Mouse (Mus musculus): Measurements from ENCODE around the gene Dock2.

Dock2 gene

GRCm38 (mm10) chr11:34527238-34527637 lies 256.5 kb downstream of the Dock2 start:
- DNase-seq (ENCODE audit: inconsistent ontology term) = no peak

DNA sequence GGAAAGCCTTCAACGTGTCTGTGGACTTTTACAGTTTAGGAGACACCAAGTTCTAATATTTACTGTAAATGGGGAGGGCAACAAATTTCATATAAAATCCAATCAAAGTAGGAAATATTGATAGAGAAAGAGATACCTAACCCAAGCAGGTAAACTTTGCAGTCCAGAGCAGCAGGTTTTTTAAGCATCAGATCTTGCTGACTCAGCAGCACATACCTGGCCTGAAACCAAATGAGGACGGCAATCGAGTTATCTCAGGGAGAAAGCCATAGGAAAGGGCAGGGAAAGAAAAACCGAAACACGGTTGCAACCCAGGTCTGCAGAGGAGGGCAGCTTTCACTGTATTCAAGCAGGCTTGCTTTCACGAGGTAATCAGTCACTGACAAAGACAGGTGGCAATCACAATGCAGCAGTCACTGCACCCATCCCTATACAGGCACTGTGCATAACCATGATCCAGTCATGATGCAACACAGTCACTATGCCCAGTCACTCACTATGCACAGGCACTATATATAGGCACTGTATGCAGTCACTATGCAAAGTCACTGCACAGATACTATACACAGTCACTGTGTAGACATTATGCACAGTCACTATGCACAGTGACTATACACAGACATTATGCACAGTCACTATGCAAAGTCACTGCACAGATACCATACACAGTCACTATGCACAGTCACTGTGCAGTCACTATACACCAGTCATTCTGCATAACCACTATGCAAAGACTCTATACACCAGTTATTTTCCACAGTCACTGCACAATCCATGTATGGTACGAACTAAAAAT lies 258.4 kb downstream of the Dock2 start:
- no peak for DNase-seq (ENCODE audit: inconsistent ontology term)

DNA sequence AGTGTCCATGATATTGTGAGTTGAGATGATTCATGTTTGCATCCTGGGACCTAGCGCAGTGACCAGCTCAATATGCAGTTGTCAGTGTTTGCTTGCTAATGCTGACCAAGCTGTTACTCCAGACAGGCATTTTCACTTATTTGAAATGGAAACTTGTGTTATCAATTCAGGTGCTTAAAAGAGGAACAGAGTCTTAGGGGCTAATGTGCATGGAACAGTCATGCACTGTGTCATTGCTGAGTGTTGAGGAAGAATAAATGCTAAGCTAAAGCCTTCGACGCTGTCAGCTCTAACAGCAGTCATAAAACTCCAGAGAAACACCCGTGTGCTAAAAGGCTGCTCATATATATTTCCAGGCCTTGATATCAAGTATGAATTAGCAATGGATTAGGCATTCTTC lies 259.1 kb downstream of the Dock2 start:
- no peak for DNase-seq (ENCODE audit: inconsistent ontology term)

DNA sequence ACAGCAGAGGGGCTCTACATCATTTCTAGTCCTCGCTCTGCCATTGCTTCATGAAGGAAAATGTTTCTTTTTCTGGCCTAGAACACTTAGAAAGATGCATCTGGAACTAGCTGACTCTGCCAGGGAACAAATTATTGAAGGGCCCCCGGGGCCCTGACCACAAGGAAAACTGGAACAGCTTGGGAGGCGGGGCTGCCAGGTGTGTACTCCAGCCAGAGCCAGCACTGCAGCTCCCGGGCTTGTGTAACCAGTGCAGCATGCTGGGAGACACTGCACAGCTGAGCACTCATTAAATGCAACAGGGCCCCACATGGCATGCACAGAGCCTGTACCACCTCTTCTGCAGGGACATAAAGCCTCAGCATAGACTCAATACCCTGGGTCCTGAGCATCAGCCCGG lies 265.1 kb downstream of the Dock2 start:
- DNase-seq (ENCODE audit: inconsistent ontology term) = no peak

DNA sequence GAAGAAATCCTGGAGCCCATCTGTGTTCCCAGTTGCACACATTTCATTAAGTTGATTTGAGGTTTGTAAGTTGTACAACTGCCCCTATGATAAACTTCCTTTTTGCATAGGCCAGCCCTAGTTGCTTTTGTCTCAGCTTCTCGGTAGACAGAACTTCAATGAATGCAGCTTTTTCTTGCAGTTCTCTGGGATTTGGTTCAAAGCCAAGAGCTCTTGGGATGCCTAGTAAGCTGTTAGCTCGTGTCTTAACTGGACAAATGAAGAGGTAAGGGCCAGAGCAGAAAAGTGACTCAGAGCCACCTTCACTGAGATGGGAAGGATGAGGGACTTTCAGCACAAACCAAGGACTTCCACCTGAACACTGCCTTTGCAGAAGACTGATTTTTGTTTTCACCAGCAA lies 266.7 kb downstream of the Dock2 start:
- DNase-seq (ENCODE audit: inconsistent ontology term) = peak; percentile 16

GRCm38 (mm10) chr11:34515301-34515700 lies 268.4 kb downstream of the Dock2 start:
- DNase-seq (ENCODE audit: inconsistent ontology term) = no peak

DNA sequence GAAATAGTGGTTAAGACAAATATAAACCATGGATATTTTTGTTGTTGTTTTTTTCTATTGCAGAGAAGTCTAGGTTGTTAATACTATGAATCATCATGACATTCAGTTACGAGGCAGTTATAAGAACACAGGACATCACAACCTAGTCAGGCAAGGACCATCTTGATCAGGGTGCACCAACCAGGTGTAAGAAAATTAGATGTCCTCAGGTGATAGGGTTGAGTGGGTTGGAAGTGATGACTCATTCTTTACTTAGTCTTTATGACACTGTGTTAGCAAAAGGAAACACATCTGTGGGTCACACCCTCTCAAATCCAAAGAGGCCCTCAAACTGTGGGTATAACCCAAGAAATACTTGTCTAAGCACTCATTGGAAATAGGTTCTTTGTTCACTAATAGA lies 277.3 kb downstream of the Dock2 start:
- DNase-seq (ENCODE audit: inconsistent ontology term) = no peak

- DNase-seq (ENCODE audit: inconsistent ontology term) = peak; percentile 0
Measured at GRCm38 (mm10) chr11:34499663-34500062, 284.0 kb downstream of the Dock2 start.

DNA sequence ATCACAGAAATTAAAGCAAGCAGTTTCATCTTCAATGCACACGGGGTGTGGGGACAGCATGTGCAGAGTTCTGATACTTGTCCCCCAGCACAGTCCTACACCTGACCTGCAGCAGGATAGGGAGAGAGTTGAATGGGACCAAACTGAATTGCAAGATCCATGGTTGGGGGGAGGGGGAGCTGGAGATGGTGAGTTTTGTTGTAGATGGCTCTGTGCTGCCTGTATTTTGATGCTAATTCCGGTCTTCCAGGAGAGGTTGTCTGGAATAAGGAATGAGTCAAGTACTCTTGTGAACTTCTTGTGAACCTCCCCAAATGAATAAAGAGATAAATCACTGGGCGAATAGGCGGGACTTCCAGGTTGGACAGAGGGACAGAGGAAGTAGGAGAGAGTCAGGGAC lies 289.0 kb downstream of the Dock2 start:
- DNase-seq (ENCODE audit: inconsistent ontology term) = no peak

DNA sequence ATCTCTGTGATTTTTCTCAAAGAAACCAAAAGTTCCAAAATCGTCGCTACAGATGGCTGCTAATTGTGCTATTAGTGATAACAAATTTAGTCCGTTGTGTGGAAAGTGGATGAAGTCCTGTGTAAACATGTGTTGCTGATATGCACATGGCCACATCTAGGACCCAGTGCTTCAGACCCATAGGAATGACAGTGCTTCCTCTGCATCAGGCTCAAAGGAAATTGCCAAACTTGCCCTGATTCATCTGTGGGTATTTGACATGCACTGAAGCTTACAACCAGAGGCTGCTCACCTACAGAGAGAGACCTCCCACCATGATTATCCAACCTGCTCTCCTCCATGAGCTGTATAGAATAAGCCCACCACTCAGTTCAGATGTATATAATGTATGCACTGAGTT lies 290.7 kb downstream of the Dock2 start:
- no peak for DNase-seq (ENCODE audit: inconsistent ontology term)

GRCm38 (mm10) chr11:34492223-34492622 lies 291.5 kb downstream of the Dock2 start:
- DNase-seq (ENCODE audit: inconsistent ontology term) = no peak

DNA sequence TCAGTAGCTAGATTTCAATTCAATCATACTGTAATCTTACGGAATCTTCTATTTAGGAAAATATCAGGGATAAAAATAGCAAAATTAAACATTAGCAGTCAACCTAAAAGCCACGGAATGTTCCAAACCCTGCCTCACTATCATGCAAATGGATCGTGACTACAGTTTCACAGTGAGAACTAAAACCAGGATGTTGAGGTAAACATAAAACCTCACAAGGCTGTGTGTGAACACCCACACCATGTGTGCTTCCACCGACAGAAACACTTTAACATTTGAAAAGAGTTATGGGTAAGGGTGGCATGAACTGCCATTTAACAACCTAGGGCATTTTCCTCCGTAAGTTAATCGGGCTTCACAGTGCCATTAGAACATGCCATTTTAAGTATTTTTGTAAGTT lies 294.1 kb downstream of the Dock2 start:
- DNase-seq (ENCODE audit: inconsistent ontology term) = no peak

DNA sequence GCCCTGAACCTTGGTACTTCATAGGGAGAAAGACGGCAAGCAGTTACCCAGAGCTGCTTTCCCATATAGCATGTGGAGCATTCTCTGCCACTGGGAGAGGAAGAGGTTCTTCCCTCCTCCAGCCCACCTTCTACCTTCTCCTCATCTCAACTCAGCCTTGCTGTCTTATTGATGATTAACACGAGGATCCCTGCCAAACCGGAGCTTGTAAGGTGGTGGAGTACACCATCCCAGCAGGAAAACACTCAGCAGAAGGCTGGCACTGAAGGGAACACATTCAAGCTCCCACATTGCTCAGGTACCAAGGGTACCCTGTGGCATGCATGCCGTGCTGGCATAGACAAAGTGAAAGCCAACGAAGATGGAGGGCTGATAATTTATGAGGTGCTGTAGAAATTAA lies 304.4 kb downstream of the Dock2 start:
- no peak for DNase-seq (ENCODE audit: inconsistent ontology term)

GRCm38 (mm10) chr11:34469792-34470191 lies 313.9 kb downstream of the Dock2 start:
- DNase-seq (ENCODE audit: inconsistent ontology term) = no peak

GRCm38 (mm10) chr11:34468571-34468970 lies 315.1 kb downstream of the Dock2 start:
- no peak for DNase-seq (ENCODE audit: inconsistent ontology term)

DNA sequence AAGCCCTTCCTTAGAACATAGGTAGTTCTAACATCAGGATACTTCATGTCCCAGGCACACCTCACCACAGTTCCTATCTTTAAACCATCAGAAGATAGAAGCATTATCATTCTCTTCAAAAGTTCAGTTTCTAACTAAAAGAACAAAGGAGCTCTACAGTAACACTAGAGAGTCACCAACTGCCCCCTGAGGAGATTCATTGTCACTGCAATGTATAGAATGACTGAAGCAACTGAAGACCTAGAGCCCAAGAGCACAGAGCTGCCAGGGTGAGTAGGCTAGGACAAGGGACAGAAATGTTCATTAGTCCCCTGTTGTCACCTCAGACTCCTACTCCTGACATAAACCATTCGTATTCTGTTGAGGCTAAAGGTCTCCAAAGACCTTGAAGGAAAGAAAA lies 316.6 kb downstream of the Dock2 start:
- no peak for DNase-seq (ENCODE audit: inconsistent ontology term)

DNA sequence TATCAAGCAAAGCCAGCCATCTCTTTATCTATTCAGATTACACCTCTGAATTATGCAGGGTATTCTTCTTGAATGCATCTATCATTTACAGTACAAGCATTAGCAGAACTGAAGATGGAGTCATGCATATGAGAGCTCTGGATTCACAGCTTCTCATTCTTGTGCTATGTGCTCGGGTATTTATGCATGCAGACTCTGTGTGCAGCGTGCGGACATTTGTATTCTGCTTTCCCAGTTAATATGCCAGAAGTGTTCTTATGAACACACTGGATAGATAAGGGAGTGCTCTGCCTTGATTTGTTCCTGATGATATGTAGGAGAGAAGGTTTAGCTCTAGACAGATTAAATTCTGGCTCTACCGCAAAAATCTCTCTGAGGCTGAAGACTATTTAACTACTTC lies 333.7 kb downstream of the Dock2 start:
- no peak for DNase-seq (ENCODE audit: inconsistent ontology term)

- peak; percentile 31 for DNase-seq (ENCODE audit: inconsistent ontology term)
Measured at GRCm38 (mm10) chr11:34447891-34448290, 335.8 kb downstream of the Dock2 start.

DNA sequence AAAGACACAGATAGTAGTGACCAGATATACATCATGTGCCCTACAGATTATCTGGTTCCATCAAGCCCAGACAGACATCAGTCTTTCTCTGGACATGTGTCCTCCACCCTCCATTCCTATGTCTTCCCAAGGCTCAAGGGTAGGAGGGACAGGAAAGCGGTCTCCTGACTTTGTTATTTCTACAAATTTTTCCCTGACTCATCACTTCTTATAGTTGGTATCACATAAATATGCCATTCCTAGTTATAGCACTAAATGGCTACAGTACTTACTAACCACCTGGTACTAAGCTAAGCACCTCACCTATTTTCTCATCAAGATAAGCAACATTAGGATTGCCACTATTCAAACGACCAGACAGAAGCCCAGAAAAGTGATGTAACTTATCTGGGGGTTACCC lies 345.3 kb downstream of the Dock2 start:
- DNase-seq (ENCODE audit: inconsistent ontology term) = no peak

DNA sequence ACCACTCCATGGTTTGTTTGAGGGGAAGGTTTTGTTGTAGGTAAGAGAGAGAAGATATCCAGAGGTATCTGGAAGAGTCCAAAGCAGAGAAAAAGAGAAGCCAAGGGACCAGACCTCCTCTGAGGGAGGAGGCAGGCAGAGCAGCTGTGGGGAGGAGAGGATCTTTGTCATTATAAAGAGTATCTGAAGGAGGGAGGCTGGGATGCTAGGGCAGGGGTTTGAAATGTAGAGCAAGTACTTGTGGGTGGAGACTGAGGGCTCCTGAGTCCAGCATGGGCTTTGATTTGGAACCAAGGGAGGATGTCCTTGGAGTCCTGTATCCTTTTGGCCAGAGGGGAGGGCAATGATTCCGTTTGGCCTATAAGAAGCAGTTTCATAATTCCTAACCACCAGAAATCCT lies 346.2 kb downstream of the Dock2 start:
- no peak for DNase-seq (ENCODE audit: inconsistent ontology term)

DNA sequence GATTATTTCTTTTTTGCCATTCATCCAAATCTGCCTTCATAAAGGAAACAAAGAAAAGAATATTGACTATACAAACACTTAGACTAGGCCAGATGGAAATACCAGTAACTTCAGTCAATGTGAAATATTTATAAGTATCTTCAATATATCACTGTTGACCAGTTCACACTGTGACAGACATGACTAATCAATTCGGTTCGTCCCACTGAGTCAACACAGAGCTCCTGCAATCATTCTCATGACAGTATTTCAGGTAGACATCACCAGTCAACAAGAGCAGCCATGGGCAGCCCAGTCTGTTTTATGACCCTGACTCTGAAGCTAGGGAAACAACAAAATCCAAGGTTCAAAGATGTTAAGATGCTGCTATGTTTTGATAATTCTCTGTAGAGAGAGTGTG lies 351.7 kb downstream of the Dock2 start:
- DNase-seq (ENCODE audit: inconsistent ontology term) = no peak

DNA sequence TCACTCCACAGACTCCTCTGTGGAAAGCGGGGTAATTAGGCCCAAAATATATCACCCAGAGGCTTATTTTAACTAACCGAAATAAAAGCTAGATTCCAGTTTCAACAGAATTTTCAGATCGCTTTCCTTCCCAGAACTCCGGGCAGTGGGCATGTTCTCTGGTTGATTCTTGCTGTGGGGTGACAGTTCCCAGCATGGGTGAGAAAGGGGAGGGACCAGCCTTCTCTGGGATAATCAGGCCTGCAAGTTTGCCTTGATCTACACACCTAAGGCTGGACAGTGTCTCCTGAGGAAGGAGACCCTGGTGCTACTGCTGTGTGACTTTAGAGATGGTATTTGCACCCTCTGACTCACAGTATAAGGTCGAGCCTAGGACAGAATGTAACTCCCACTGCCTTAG lies 352.3 kb downstream of the Dock2 start:
- DNase-seq (ENCODE audit: inconsistent ontology term) = no peak

- no peak for DNase-seq (ENCODE audit: inconsistent ontology term)
Measured at GRCm38 (mm10) chr11:34430940-34431339, 352.8 kb downstream of the Dock2 start.

- DNase-seq (ENCODE audit: inconsistent ontology term) = no peak
Measured at GRCm38 (mm10) chr11:34427212-34427611, 356.5 kb downstream of the Dock2 start.

Measured in Muller cell, postnatal 12 days (primary cell).